Mouse (Mus musculus) heart, adult 2 months (tissue): Measurements from ENCODE around the gene Eya2. TPM values are rescaled to one million over a fixed set of nuclear protein-coding genes. Genes with fewer than 3 reads are reported as not detected.

Experiments
- DNase-seq, 2 experiments: peaks; one replicate each; pipeline ENCODE4 v3.0.0; 2021
- H3K27ac ChIP-seq: fragments of 200-600 bp; 2 replicates; pipeline ENCODE4 v1.8.1; 2022
- H3K27me3 ChIP-seq: fragments of 200-500 bp; 2 replicates; pipeline ENCODE4 v1.6.1; 2012; ENCODE audit warnings: mild to moderate bottlenecking, low read length, inconsistent platforms, mixed read lengths; ENCODE audit not compliant: control insufficient read depth, insufficient read depth
- H3K36me3 ChIP-seq: fragments of 200-500 bp; 2 replicates; pipeline ENCODE4 v1.6.1; 2012; ENCODE audit warnings: low read length, inconsistent platforms; ENCODE audit not compliant: control insufficient read depth, insufficient read depth
- H3K4me1 ChIP-seq: fragments of 200-500 bp; 2 replicates; pipeline ENCODE4 v1.6.1; 2011; ENCODE audit warnings: low read length; ENCODE audit not compliant: control insufficient read depth, insufficient read depth
- H3K4me3 ChIP-seq: fragments of 200-600 bp; 2 replicates; pipeline ENCODE4 v1.8.1; 2022
- H3K79me2 ChIP-seq: fragments of 200-500 bp; replicated peaks from 2 replicates; pipeline ENCODE4 v1.6.1; 2012; ENCODE audit warnings: mild to moderate bottlenecking, inconsistent platforms, low read length, moderate library complexity, mixed read lengths; ENCODE audit not compliant: control insufficient read depth, insufficient read depth
- H3K9ac ChIP-seq: fragments of 200-500 bp; 2 replicates; pipeline ENCODE4 v1.6.1; 2012; ENCODE audit warnings: low read depth, mild to moderate bottlenecking, control low read depth, inconsistent platforms, low read length, mixed read lengths
- CTCF ChIP-seq: fragments of 200-600 bp; IDR thresholded peaks from 2 replicates; pipeline ENCODE4 v1.8.1; 2022; ENCODE audit warnings: antibody characterized with exemption, mild to moderate bottlenecking, moderate library complexity
- EP300 ChIP-seq: fragments of 200-500 bp; IDR thresholded peaks from 2 replicates; pipeline ENCODE4 v1.6.1; 2011; ENCODE audit warnings: low read depth, low read length, control low read depth; ENCODE audit not compliant: insufficient read depth
- POLR2A ChIP-seq: fragments of 200-500 bp; IDR thresholded peaks from 2 replicates; pipeline ENCODE4 v1.6.1; 2011; ENCODE audit warnings: mild to moderate bottlenecking, low read depth, low read length, control low read depth; ENCODE audit not compliant: insufficient read depth
- WGBS: fragments of 180-500 bp; shearing (Covaris S2); methylation state at CpG from one replicate; pipeline ENCODE4 v1.1.7; 2018; 5-methylcytosine and 5-hydroxymethylcytosine counted together
- intact Hi-C: fragments of 180-260 bp; cut with DNase I; formaldehyde crosslinking; loops from one replicate; pipeline ENCODE4 v1.15.1; 2025
- polyA plus RNA-seq: library from polyadenylated mRNA; depleted of rRNA; stranded (reverse); fragments of >200 nt; gene quantifications from 2 replicates; pipeline ENCODE4 v1.2.3, GENCODE M21; 2012
- total RNA-seq, 2 experiments: library from RNA; stranded (reverse); gene quantifications; 2 replicates each; pipeline ENCODE4 v1.2.3; 2021

Eya2 gene
- total and polyA plus RNA-seq, 3 experiments: 0.55 to 5.5 (median 1.6) TPM

- Histone ChIP-seq H3K9ac (no peak overlapping the region), H3K27ac (no peak overlapping the region), H3K4me1 (no peaks in the 10 kb centered on the region), H3K36me3 (no peaks in the 10 kb centered on the region), H3K27me3 (peaks cover 7% of the 10 kb centered on the region; the same call in 1 of the 2 replicates), H3K79me2 (no peaks in the 10 kb centered on the region), H3K4me3 (no peak overlapping the region)
- no peak for DNase-seq
- TF ChIP-seq POLR2A (no peak), CTCF (no peak), EP300 (no peak)
- intact Hi-C loops: no loop called here
- WGBS: 77% methylated on average over 6 of the region's 6 CpGs
Observed at GRCm38 (mm10) chr2:165597536-165597935, 2.7 kb downstream of the Eya2 start.

- Histone ChIP-seq H3K9ac (no peak overlapping the region), H3K79me2 (no peaks in the 10 kb centered on the region), H3K4me3 (no peak overlapping the region), H3K27ac (no peak overlapping the region), H3K4me1 (no peaks in the 10 kb centered on the region), H3K27me3 (peaks cover 7% of the 10 kb centered on the region; the same call in 1 of the 2 replicates), H3K36me3 (no peaks in the 10 kb centered on the region)
- intact Hi-C loops: no loop called here
- WGBS: 32% methylated on average over 5 of the region's 5 CpGs
- no peak for TF ChIP-seq CTCF
- no peak for TF ChIP-seq POLR2A
- no peak for TF ChIP-seq EP300
- DNase-seq: no peak
Observed at GRCm38 (mm10) chr2:165598139-165598538, 3.3 kb downstream of the Eya2 start.

- Histone ChIP-seq H3K27me3 (peaks cover 6% of the 10 kb centered on the region; the same call in 1 of the 2 replicates), H3K4me3 (no peak overlapping the region), H3K79me2 (no peaks in the 10 kb centered on the region), H3K27ac (no peak overlapping the region), H3K4me1 (no peaks in the 10 kb centered on the region), H3K9ac (no peak overlapping the region), H3K36me3 (no peaks in the 10 kb centered on the region)
- WGBS: 80% methylated on average over 13 of the region's 13 CpGs
- intact Hi-C loops: no loop called here
- no peak for DNase-seq
- no peak for TF ChIP-seq EP300
- no peak for TF ChIP-seq CTCF
- no peak for TF ChIP-seq POLR2A
Observed at GRCm38 (mm10) chr2:165599566-165599965, 4.7 kb downstream of the Eya2 start.

GRCm38 (mm10) chr2:165600926-165601325 lies 6.1 kb downstream of the Eya2 start:
- WGBS: 39% methylated on average over 13 of the region's 13 CpGs
- Histone ChIP-seq H3K9ac (no peak overlapping the region), H3K79me2 (no peaks in the 10 kb centered on the region), H3K27me3 (0 out of 2 replicates have a peak, but pooled peaks cover 2% of the 10 kb centered on the region), H3K4me3 (no peak overlapping the region), H3K4me1 (no peaks in the 10 kb centered on the region), H3K27ac (no peak overlapping the region), H3K36me3 (no peaks in the 10 kb centered on the region)
- intact Hi-C loops: no loop called here
- DNase-seq: no peak
- TF ChIP-seq POLR2A (no peak), CTCF (no peak), EP300 (no peak)

GRCm38 (mm10) chr2:165601605-165602004 lies 6.8 kb downstream of the Eya2 start:
- Histone ChIP-seq H3K4me3 (no peak overlapping the region), H3K79me2 (no peaks in the 10 kb centered on the region), H3K27ac (no peak overlapping the region), H3K27me3 (0 out of 2 replicates have a peak, but pooled peaks cover 2% of the 10 kb centered on the region), H3K9ac (no peak overlapping the region), H3K4me1 (no peaks in the 10 kb centered on the region), H3K36me3 (no peaks in the 10 kb centered on the region)
- 52% methylated on average over 8 of the region's 8 CpGs for WGBS
- DNase-seq: no peak
- TF ChIP-seq POLR2A (no peak), CTCF (no peak), EP300 (no peak)
- intact Hi-C loops: no loop called here

- H3K27ac ChIP-seq: no peak overlapping the region
- H3K4me3 ChIP-seq: no peak overlapping the region
- intact Hi-C loops: no loop called here
- TF ChIP-seq CTCF (no peak), POLR2A (no peak), EP300 (no peak)
- no peaks in the 10 kb centered on the region for H3K27me3 ChIP-seq
- H3K79me2 ChIP-seq: no peaks in the 10 kb centered on the region
- WGBS: 72% methylated on average over 8 of the region's 8 CpGs
- H3K36me3 ChIP-seq: no peaks in the 10 kb centered on the region
- no peak overlapping the region for H3K9ac ChIP-seq
- DNase-seq: no peak
- H3K4me1 ChIP-seq: no peaks in the 10 kb centered on the region
Observed at GRCm38 (mm10) chr2:165603775-165604174, 8.9 kb downstream of the Eya2 start.
